Mouse (Mus musculus) heart, adult 10 weeks (tissue): ENCODE data around the gene Vmn1r21. TPM values are rescaled to one million over a fixed set of nuclear protein-coding genes. Genes with fewer than 3 reads are reported as not detected.

Experiments
- polyA plus RNA-seq: library from polyadenylated mRNA; stranded (reverse); fragments of 350-450 nt; fragmentation: Illumina TruSeq; extraction: RNeasy Lipid Tissue Mini Kit (QIAGEN cat#74804); gene quantifications from one replicate; pipeline ENCODE4 v1.2.3, GENCODE M21; 2014; ENCODE audit warnings: low read depth, low replicate concordance

Gene Vmn1r21
- polyA plus RNA-seq, result not detected

DNA sequence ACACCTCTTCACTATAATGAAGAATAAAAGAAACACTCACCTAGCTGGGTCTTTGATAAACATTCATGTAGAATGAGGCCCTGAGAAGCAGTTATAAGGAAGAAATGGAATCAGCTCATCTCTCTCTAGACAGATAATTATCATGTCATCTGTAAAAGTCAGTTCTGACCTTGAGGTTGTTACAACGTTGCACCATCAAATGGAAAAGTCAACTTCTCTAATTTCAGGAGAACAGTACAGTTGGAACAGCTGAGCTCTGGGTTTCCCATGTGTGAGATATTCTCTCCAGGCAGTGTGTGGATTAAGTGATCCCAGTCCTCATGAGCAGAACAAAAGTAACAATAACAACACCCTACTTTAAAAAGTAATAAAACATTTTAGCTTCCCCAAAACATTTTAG lies at the start of gene Vmn1r21:
TSS of gene Vmn1r21 (minus strand) at position 58 of the 400 bp plus-strand sequence.

GRCm38 (mm10) chr6:57824422-57825258 lies 25.5 kb downstream of the Vmn1r21 start, which contains the start of gene Vopp1:
Gene Vopp1, minus strand, starts transcription at chr6:57825159.

Other genes with a start within 250 kb of the Vmn1r21 start
- 31.7 TPM for gene Pyurf, start 158.3 kb downstream of the Vmn1r21 start, polyA plus RNA-seq
- gene Lancl2, start 147.8 kb downstream of the Vmn1r21 start, polyA plus RNA-seq, result 13.7 TPM
- 17.9 TPM for gene Vopp1, start 25.2 kb downstream of the Vmn1r21 start, polyA plus RNA-seq
- gene Vmn1r22, start 57.7 kb upstream of the Vmn1r21 start, polyA plus RNA-seq, result not detected
- not detected for gene Vmn1r23, start 76.5 kb upstream of the Vmn1r21 start, polyA plus RNA-seq
- gene Vmn1r24, start 111.2 kb upstream of the Vmn1r21 start, polyA plus RNA-seq, result not detected
- not detected for gene Vmn1r25, start 130.5 kb upstream of the Vmn1r21 start, polyA plus RNA-seq
- not detected for gene Vmn1r26, start 164.8 kb upstream of the Vmn1r21 start, polyA plus RNA-seq